Mouse (Mus musculus) CH12.LX (cell line): ENCODE measurements at regions not wholly inside any gene's neighbourhood (a gene's known extent, or its start where the extent isn't known, plus 50 kb on each side); places are given as distances from the start of the nearest gene placed in this dataset.

ENCODE experiments used
- DNase-seq: peaks from one replicate; pipeline ENCODE4 v3.0.0-alpha.2; 2013; ENCODE audit errors: extremely low read depth
- H3K27ac ChIP-seq: 2 replicates; pipeline ENCODE4 v1.5.1; 2012; ENCODE audit warnings: low read depth, mild to moderate bottlenecking, control low read depth, moderate library complexity; ENCODE audit not compliant: insufficient read depth
- H3K27me3 ChIP-seq: replicated peaks from 2 replicates; pipeline ENCODE3; 2012; ENCODE audit warnings: inconsistent platforms
- H3K36me3 ChIP-seq, 2 experiments: replicated peaks in 1 of 2; 2 replicates each; pipeline versions ENCODE3 to v1.6.1; 2012; ENCODE audit warnings: inconsistent platforms in 1 of 2, low read length in 1 of 2, mild to moderate bottlenecking in 1 of 2, mixed read lengths in 1 of 2, moderate library complexity in 1 of 2; ENCODE audit not compliant: control insufficient read depth in 1 of 2, insufficient read depth in 1 of 2
- H3K4me1 ChIP-seq, 2 experiments: 2 replicates each; pipeline ENCODE4 v1.6.1; 2012; ENCODE audit warnings: inconsistent platforms in 1 of 2, moderate library complexity in 1 of 2; ENCODE audit not compliant: insufficient read depth in 2 of 2, control insufficient read depth in 1 of 2
- H3K4me2 ChIP-seq: 2 replicates; pipeline ENCODE4 v1.6.1; 2012; ENCODE audit warnings: low read depth, mild to moderate bottlenecking, control low read depth; ENCODE audit not compliant: poor library complexity, insufficient read depth, severe bottlenecking
- H3K4me3 ChIP-seq, 3 experiments: fragments of 150-350 bp in 1 of 3; sonication (generic) in 1 of 3; replicated peaks in 1 of 3; 2 replicates each; pipeline versions ENCODE3 to v1.5.1; 2011 to 2012; ENCODE audit warnings: low read depth in 2 of 3, low read length in 2 of 3, mild to moderate bottlenecking in 2 of 3, moderate library complexity in 2 of 3, control low read depth in 1 of 3, improper control_type of control experiment in 1 of 3, inconsistent platforms in 1 of 3, mixed read lengths in 1 of 3; ENCODE audit not compliant: poor library complexity in 1 of 3
- H3K79me2 ChIP-seq: replicated peaks from 2 replicates; pipeline ENCODE4 v1.6.1; 2012; ENCODE audit warnings: mild to moderate bottlenecking, moderate library complexity; ENCODE audit not compliant: control insufficient read depth, poor library complexity, insufficient read depth, severe bottlenecking; ENCODE audit errors: extremely low read depth
- H3K9ac ChIP-seq: 2 replicates; pipeline ENCODE4 v1.6.1; 2012; ENCODE audit warnings: low read depth, mild to moderate bottlenecking, control low read depth, moderate library complexity; ENCODE audit not compliant: insufficient read depth
- H3K9me3 ChIP-seq: replicated peaks from 2 replicates; pipeline ENCODE3; 2012; ENCODE audit warnings: low read length, inconsistent platforms, mixed read lengths
- BHLHE40 ChIP-seq: IDR thresholded peaks from 2 replicates; pipeline ENCODE4 v1.6.1; 2011; ENCODE audit warnings: mild to moderate bottlenecking, low read depth, low read length, improper control_type of control experiment
- CHD1 ChIP-seq: IDR thresholded peaks from 2 replicates; pipeline ENCODE4 v1.6.1; 2012; ENCODE audit warnings: low read depth, low read length, improper control_type of control experiment, inconsistent platforms
- ELF1 ChIP-seq: IDR thresholded peaks from 2 replicates; pipeline ENCODE4 v1.6.1; 2014; ENCODE audit warnings: low read depth, mild to moderate bottlenecking, inconsistent platforms, low read length, improper control_type of control experiment
- EP300 ChIP-seq: IDR thresholded peaks from 2 replicates; pipeline ENCODE4 v1.6.1; 2011; ENCODE audit warnings: low read length, improper control_type of control experiment
- ETS1 ChIP-seq: conservative IDR thresholded peaks from 2 replicates; pipeline ENCODE4 v1.6.1; 2012; ENCODE audit warnings: low read depth, mild to moderate bottlenecking, inconsistent platforms, low read length, improper control_type of control experiment, moderate library complexity
- GABPA ChIP-seq: IDR thresholded peaks from 2 replicates; pipeline ENCODE4 v1.6.1; 2012; ENCODE audit warnings: low read depth, low read length, improper control_type of control experiment, inconsistent platforms; ENCODE audit not compliant: insufficient replicate concordance
- HCFC1 ChIP-seq: IDR thresholded peaks from 2 replicates; pipeline ENCODE4 v1.6.1; 2012; ENCODE audit warnings: low read depth, mild to moderate bottlenecking, inconsistent platforms, low read length, improper control_type of control experiment
- JUN ChIP-seq: IDR thresholded peaks from 2 replicates; pipeline ENCODE4 v1.6.1; 2011; ENCODE audit warnings: low read depth, mild to moderate bottlenecking, low read length, improper control_type of control experiment, moderate library complexity; ENCODE audit not compliant: insufficient read depth
- MAX ChIP-seq: IDR thresholded peaks from 2 replicates; pipeline ENCODE4 v1.6.1; 2011; ENCODE audit warnings: low read length, improper control_type of control experiment
- MYC ChIP-seq: IDR thresholded peaks from 2 replicates; pipeline ENCODE4 v1.6.1; 2011; ENCODE audit warnings: low read depth, mild to moderate bottlenecking, improper control_type of control experiment, low read length
- NELFE ChIP-seq: IDR thresholded peaks from 2 replicates; pipeline ENCODE4 v1.6.1; 2011; ENCODE audit warnings: low read depth, low read length, improper control_type of control experiment
- PAX5 ChIP-seq: IDR thresholded peaks from 2 replicates; pipeline ENCODE4 v1.6.1; 2012; ENCODE audit warnings: low read length, inconsistent platforms, mixed read lengths
- POLR2A ChIP-seq: IDR thresholded peaks from 2 replicates; pipeline ENCODE4 v1.6.1; 2011; ENCODE audit warnings: low read depth, mild to moderate bottlenecking, improper control_type of control experiment, low read length
- POLR2AphosphoS2 ChIP-seq: IDR thresholded peaks from 2 replicates; pipeline ENCODE4 v1.6.1; 2011; ENCODE audit warnings: low read depth, low read length, improper control_type of control experiment
- SIN3A ChIP-seq: IDR thresholded peaks from 2 replicates; pipeline ENCODE4 v1.6.1; 2012; ENCODE audit warnings: low read length, improper control_type of control experiment, inconsistent platforms
- TBP ChIP-seq: conservative IDR thresholded peaks from 2 replicates; pipeline ENCODE4 v1.6.1; 2011; ENCODE audit warnings: low read depth, low read length, improper control_type of control experiment
- TCF12 ChIP-seq: IDR thresholded peaks from 2 replicates; pipeline ENCODE4 v1.6.1; 2014; ENCODE audit warnings: low read depth, mild to moderate bottlenecking, inconsistent platforms, low read length, improper control_type of control experiment
- UBTF ChIP-seq: IDR thresholded peaks from 2 replicates; pipeline ENCODE4 v1.6.1; 2012; ENCODE audit warnings: low read depth, mild to moderate bottlenecking, inconsistent platforms, low read length, improper control_type of control experiment, moderate library complexity
- USF1 ChIP-seq: IDR thresholded peaks from 2 replicates; pipeline ENCODE4 v1.6.1; 2014; ENCODE audit warnings: low read depth, mild to moderate bottlenecking, inconsistent platforms, low read length, improper control_type of control experiment
- USF2 ChIP-seq: conservative IDR thresholded peaks from 2 replicates; pipeline ENCODE4 v1.6.1; 2011; ENCODE audit warnings: low read depth, low read length, improper control_type of control experiment
- ZC3H11A ChIP-seq: IDR thresholded peaks from 2 replicates; pipeline ENCODE4 v1.6.1; 2012; ENCODE audit warnings: low read depth, mild to moderate bottlenecking, inconsistent platforms, low read length, improper control_type of control experiment
- dilution Hi-C: fragments of 300-500 bp; cut with MboI; formaldehyde crosslinking; loops from 2 replicates; pipeline ENCODE4 v1.14.3; 2020; ENCODE audit warnings: low sequenced_read_pairs; ENCODE audit not compliant: extremely low pct_unique_long_range_greater_than_20kb, extremely low pct_ligation_motif_present
- in situ Hi-C: fragments of 300-500 bp; cut with MboI; formaldehyde crosslinking; loops from 3 replicates; pipeline ENCODE4 v1.14.3; 2019; ENCODE audit warnings: low sequenced_read_pairs, low pct_ligation_motif_present, low pct_unique_long_range_greater_than_20kb, mixed read lengths

- Histone ChIP-seq H3K4me3 (no peak overlapping the region), H3K9ac (no peak overlapping the region)
Measured at GRCm38 (mm10) chr14:15262996-15263395, 175.8 kb downstream of the Lrrc3b start.

GRCm38 (mm10) chr14:15255729-15256128 lies 183.1 kb downstream of the Lrrc3b start:
- Histone ChIP-seq H3K4me3 (no peak overlapping the region), H3K79me2 (no peaks in the 10 kb centered on the region), H3K27me3 (no peaks in the 10 kb centered on the region), H3K27ac (no peak overlapping the region), H3K4me2 (no peak overlapping the region), H3K4me1 (no peaks in the 10 kb centered on the region), H3K36me3 (no peaks in the 10 kb centered on the region), H3K9ac (no peak overlapping the region), H3K9me3 (no peaks in the 10 kb centered on the region)
- dilution Hi-C loops (no loop called here), in situ Hi-C loops (no loop called here)
- no peak for DNase-seq
- TF ChIP-seq EP300 (no peak), MAX (no peak), CHD1 (no peak), ETS1 (no peak), HCFC1 (no peak), TBP (no peak)

More at GRCm38 (mm10) chr14:15262996-15263395, 175.8 kb downstream of the Lrrc3b start:
- DNase-seq, result no peak
- no peak for TF ChIP-seq JUN
- TF ChIP-seq PAX5, result no peak
- no peak for TF ChIP-seq UBTF
- TF ChIP-seq TCF12, result no peak
- Histone ChIP-seq H3K36me3 (no peaks in the 10 kb centered on the region), H3K9me3 (no peaks in the 10 kb centered on the region), H3K27me3 (no peaks in the 10 kb centered on the region), H3K79me2 (no peaks in the 10 kb centered on the region), H3K27ac (no peak overlapping the region), H3K4me1 (no peaks in the 10 kb centered on the region), H3K4me2 (no peak overlapping the region)
- in situ Hi-C loops, result no loop called here
- dilution Hi-C loops, result no loop called here

GRCm38 (mm10) chr14:15205626-15206025 lies 233.2 kb downstream of the Lrrc3b start:
- in situ Hi-C loops, result no loop called here
- Histone ChIP-seq H3K4me1 (peaks cover 0 to 7% of the 10 kb centered on the region in 2 experiments; a peak in 2 of 4 replicates), H3K4me3 (no peak overlapping the region), H3K27me3 (no peaks in the 10 kb centered on the region), H3K27ac (no peak overlapping the region), H3K9ac (no peak overlapping the region), H3K79me2 (no peaks in the 10 kb centered on the region), H3K36me3 (no peaks in the 10 kb centered on the region), H3K9me3 (no peaks in the 10 kb centered on the region), H3K4me2 (no peak overlapping the region)
- no peak for DNase-seq
- TF ChIP-seq USF2 (no peak), ZC3H11A (no peak), ELF1 (no peak), USF1 (no peak), POLR2A (no peak), NELFE (no peak), GABPA (no peak), POLR2AphosphoS2 (no peak), CHD1 (no peak), MYC (no peak), SIN3A (no peak), BHLHE40 (no peak), MAX (no peak)
- dilution Hi-C loops, result no loop called here
